Mouse (Mus musculus): ENCODE measurements around the gene Prr11. TPM values are rescaled to one million over a fixed set of nuclear protein-coding genes. Genes with fewer than 3 reads are reported as not detected.

Gene Prr11
- polyA plus RNA-seq, 1 experiment from 2014 or later: 1.9 TPM

MicroRNAs within 50 kb of the gene (microRNA counts, 519-probe panel; counts per million panel counts)
- 4,558 counts per million, percentile 96 among the panel's probes with 10 or more counts for microRNA mmu-miR-301a

Small RNAs within 50 kb of the gene (microRNA-seq; reads per million reads assigned to microRNA genes)
- gene Mir301: 2,560 reads per million, percentile 86 among the genes with 10 or more reads in this experiment

Other genes with a start within 250 kb of the Prr11 start
- gene Ypel2, start 115.0 kb downstream of the Prr11 start, polyA plus RNA-seq (2015; fragmentation: Nextera tagmentation; extraction: Ambion mirVana): 6.6 and 6.8 TPM in 2 replicates
- 168 and 172 TPM in 2 replicates for gene Gdpd1, start 34.6 kb downstream of the Prr11 start, polyA plus RNA-seq (2015; fragmentation: Nextera tagmentation; extraction: Ambion mirVana)
- 22.2 and 22.7 TPM in 2 replicates for gene Smg8, start 21.9 kb downstream of the Prr11 start, polyA plus RNA-seq (2015; fragmentation: Nextera tagmentation; extraction: Ambion mirVana)
- 44.4 and 46.7 TPM in 2 replicates for gene Ska2, start 526 bp upstream of the Prr11 start, polyA plus RNA-seq (2015; fragmentation: Nextera tagmentation; extraction: Ambion mirVana)
- gene Trim37, start 18.4 kb upstream of the Prr11 start, polyA plus RNA-seq (2015; fragmentation: Nextera tagmentation; extraction: Ambion mirVana): 81.2 and 86.9 TPM in 2 replicates

Data from midbrain, embryonic 15.5 days (tissue).